Mouse (Mus musculus): Measurements from ENCODE around the gene Vps26c.
"Not testable (repeated sequence)": the region's sequence is repeated elsewhere in the genome, so short reads cannot be mapped to it uniquely, and the experiment has no call there.

Vps26c gene

DNA sequence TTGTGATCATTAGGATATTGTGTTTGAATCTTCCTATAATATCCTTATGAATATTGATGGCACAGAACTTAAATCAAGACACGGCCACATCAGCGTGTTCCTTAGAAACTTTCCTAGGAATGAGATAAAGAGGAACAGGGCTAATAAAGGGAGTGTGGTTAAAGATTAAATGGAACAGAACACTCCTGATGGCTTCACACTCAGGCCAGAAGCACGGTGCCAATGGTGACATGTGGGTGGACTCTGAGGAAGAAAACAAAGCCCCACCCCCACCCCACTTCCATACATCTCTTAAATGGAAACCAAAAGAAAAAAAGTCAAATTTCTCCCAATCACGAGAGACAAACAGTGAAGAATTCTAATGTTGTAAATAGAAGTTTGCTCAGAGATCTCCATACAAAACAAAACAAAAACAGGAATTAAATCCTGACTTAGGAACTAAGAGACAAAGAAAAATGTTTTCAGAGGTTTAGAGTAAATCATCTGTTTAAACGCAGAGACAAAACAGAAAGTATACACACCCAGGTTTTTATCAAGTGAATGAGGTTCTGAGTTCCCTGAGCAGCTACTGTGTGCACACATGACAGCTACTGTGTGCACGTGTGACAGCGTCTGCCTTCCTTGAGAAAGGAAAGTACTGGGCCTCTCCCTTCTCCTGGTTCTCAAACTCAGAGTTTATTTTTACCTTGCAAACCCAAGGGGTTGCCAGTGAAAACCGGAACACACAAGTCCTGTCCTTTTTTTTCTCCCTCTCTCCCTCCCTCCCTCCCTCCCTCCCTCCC, 19.3 kb upstream of the Vps26c start:
- DNase-seq: no peak

DNA sequence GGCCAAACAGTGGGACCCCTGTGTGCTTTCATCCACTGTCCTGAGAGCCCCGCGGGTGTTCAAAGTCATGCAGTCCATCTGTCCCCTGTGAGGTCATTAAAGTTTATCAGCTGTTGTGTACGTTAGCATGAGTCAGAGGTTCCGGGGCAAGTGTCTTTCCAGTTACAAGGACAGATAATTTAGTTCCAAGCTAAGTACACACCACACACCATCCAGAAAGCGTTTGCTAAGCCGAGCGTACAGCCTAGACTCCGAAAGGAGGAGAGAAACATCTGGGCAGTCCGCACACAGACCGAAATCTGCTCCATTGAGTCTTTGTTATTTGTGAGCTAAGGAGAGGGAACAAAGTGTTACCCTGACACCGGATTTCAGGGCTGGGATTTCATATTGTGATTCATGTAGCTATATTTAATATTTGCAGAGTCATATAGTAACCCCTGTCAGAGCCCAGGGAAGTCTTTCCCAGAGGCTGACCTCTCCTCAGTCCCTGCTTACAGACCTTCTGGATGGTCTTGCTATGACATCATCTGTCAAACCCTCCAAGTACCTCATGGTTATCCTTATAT, 18.0 kb upstream of the Vps26c start:
- no peak for DNase-seq

DNA sequence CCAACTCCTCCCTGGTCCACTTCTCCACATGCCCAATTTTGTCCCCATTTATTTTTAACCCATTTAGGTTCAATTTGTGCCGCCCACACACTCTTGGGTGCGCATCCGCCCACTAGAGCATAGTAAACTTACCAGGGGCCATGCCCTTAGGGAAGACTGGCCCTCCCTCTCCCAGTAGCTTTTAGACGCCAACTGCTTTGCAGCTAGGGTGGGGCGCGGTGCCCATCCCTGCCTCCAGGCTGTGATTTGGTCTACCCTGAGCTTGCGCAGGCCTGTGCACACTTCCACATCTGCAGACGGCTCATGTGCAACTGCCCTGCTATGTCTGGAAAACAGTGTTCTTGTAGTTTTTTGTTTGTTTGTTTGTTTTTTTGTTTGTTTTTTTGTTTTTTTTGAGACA, 16.3 kb upstream of the Vps26c start:
- no peak for DNase-seq

DNA sequence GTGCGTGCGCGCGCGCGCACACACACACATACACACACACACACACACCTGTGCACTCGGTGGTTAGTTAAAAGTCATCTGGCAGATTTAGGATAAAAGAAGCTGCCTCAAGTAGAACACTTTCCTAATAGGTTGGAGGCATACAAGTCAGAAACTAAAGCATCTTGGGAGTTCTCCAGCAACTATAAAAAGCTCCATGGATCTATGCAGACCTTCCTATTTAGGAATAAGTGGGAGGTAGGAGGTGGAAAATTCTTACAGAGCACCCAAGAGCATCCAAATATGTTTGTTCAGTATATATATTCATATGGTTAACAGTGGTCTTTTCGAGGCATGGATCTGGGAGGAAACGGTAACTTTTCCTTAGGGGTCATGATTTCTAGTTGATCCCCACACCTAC, 13.5 kb upstream of the Vps26c start:
- no peak for DNase-seq

DNA sequence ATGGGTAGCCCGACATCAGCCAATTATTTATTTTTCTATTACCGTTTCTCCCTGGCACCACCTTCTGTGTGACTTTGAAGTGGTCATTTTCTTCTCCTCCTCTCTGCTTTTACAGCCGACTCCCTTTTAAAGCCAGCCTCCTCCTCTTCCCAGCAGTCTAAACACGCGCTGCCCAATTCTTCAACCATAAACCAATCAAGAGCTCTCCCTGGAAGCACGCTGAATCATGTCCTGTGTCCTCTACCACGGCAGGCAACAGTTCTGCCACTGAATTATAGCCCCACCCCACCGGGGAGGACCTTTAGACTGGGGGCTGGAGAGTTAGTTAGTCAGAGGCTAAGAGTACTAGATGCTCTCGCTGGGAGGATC, 10.5 kb upstream of the Vps26c start:
- no peak for DNase-seq

DNA sequence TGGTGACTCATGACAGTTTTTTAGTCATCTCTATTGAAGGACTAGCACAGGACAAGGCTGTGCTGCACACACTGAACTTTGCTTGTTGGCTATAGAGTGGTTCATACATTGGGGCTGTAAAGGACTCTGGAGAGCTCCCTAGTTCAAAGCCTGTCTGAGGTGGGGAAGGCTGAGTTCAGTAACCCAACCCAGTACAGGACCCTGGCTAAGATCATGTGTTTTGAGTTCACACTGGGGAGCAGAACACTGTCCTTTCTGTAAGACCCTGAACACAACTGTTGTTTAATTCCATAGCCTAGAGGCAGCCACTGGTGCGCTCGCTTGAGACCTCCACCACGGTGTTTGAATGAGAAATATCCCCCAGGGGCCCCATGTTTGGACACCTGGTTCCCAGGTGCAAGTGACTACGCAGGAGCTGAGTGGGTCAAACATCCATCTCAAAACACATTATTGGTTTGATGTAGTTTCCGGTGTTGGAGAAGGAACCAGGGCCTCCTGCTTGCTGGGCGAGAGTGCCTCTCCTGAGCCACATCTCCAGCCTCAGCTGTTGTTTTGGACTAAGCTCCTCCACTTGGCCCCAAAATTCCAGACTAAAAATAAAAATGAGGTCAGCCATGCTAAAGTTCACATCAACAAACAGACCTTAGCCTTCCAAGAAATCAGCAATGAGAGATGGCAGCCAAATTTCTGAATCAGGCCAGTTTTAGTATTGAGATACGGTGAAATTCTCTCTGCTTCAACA, 10.0 kb upstream of the Vps26c start:
- DNase-seq: no peak

DNA sequence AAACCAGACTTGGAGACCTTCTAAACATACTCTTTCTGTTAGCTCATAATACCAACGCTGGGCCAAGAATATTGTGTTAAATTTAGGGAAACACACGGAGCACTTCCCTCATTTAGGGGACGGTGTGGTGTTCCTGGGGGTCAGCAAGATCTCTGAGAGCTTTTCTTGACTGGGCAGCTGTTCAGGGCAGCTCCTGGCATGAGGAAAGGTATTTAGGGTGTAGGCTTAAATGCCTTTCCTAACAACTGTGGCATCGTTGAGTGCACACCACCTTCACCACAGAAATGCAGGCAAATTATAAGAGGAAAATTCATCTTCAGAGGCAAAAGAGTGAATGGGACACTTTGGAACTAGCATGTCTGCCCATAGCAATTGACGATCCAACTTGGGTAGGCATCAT, 9.1 kb upstream of the Vps26c start:
- no peak for DNase-seq

DNA sequence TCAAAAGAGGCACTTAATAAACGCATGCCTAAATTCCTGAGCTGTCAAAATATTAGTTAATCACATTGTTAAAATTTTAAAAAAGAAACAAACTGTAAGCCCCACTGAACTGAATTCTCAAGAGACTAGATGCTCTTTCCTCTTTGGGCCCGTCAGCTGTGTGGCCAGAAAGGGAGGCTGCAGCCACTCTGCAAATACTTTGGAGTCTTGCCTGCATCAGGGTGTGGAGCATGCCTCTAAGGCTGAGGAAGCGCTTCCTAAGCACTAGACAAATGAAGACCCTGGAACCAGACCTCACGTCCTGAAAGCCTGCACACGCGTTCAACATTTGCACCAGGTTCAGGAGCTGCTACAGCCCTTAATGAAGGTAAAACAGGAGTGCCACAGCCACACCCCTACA, 7.0 kb upstream of the Vps26c start:
- DNase-seq: no peak

DNA sequence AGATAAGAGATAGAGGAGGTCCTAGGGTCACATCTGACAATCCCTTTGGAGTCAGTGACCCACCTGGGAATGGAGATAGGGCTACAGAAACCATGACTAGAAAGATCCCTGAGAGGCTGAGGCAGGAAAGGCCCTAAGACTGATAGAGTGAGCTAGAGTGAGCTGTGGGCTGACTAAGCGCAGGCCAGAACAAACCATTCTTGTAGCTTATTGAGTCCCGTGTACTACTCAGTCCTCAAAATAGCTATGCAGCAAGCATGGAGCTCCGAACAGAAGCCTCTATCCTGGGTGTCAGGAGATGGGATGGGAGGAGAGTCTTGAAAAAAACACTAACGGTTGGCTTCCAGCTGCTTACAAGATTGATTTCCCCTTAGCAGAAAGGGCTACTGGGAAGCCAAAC, 4.6 kb upstream of the Vps26c start:
- DNase-seq: no peak

DNA sequence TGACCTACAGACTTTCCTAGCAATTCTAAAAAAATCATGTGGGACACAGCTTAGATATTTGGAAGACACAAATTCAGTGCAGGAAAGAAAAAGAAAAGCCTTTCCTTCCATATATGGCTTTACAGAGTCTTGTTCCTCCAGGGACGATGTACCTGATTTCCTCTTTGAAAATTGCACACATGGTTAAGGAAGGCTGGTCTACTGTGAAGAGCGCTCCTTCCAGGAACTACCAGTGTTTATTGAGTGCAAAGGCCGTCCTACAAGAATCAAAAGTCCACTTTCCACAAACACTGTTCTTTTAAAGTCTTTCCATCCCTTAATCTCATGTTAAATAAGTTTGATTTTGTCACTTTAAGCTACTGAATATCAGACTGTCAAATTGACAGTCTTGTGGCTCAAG, 916 bp upstream of the Vps26c start:
- no peak for DNase-seq

DNA sequence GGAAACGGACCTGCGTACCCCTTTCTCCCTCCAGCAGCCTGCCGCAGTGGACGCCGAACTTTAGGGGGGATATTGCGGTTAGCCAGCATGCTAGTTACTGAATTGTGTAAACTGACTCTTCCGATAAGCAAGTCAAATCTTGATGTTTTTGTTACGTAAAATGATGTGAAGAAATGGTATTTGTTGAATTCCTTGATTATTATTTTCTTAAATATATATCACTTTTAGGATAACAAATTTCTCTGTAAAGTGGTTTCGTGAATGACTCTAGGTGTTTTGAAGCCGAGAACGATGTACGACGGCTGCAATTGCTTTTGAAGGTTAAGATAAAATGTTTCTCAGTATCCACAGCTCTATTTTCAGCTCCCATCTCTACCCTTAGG, 513 bp upstream of the Vps26c start:
- no peak for DNase-seq

DNA sequence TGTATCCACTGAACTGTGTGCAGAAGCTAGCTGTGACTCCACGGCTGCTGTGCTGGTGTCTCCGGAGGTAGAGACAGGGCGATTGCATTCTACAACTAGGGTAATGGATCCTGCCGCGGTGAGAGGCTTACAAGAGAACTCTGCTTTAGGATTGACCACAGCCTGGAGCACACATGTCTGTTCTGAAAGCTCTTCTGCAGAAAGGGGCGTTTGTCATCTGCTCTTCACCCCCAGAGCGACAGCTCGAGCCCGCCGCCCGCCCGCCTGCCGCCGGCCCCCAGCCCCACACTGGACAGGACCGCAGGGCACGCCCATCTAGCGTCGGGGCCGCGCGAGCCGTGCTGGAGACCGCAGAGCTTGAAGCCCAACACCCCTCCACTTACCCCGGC, 681 bp downstream of the Vps26c start:
- no peak for DNase-seq

DNA sequence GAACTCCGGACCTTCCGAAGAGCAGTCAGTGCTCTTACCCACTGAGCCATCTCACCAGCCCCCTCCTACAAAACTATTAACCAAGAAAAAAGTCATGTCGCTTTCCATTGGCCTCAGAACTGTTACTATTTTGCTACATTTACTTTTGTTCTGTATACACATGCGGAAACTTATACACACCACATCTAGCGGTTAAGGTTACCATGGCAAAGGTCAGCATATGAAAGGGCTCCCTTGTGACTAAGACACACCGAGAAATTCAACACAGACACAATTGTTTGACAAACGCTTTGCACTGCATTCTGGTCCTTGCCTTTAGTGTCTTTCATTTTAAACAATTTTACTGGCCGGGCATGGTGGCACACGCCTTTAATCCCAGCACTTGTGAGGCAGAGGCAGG, 1.9 kb downstream of the Vps26c start:
- no peak for DNase-seq

DNA sequence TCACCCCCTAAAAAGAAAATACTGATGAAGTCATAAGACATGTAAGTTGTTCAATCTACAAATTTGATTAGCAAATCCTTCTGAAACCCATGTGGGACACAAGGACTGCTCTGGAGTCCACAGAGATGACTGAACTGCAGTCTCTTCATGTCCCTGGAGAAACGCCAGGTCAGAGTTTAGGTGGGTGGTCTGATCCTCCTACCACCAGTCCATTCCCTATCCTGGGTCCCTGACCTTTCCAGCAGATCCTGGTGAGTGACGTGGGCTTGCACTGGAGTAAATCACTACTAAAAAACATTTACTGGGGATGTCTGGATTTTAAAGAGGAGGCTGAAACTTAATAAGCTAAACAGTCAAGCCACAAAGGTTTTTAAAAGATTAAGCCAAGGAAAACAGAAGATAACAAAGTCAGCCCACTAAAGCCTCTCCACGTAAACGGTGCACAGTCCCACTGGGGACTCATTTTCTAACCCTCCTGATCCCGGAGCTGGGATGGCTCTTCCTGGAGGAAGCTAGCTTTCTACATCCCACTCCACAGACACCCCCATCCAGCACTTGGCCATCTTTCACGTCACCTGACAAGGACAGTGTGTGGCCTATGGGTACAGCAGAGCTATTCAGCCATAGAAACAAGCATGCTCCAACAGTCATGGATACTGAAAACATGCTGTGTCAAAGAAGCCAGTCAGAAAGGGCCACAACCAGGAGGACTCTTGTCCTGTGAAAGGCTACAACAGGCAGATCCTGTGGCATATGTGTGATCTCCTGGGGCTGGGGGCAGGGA, 2.8 kb downstream of the Vps26c start:
- no peak for DNase-seq

DNA sequence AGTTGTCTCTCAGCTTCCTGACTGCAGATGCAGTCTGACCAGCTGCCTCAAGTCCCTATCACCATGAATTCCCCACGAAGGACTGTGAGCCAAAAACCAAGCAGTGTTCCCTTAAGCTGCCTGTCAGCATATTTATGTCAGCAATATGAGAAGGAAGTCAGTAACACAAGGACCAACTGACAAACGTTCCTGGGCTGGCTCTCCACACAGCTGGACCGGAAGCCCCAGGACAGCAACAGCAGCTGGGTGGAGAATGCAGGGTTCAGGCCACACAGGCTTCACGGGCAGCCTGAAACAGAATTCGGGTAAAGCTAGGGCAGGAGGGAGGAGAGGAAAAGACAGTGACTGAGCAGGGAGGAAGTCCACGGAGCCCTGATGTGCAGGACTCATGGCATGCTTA, 7.6 kb downstream of the Vps26c start:
- no peak for DNase-seq

DNA sequence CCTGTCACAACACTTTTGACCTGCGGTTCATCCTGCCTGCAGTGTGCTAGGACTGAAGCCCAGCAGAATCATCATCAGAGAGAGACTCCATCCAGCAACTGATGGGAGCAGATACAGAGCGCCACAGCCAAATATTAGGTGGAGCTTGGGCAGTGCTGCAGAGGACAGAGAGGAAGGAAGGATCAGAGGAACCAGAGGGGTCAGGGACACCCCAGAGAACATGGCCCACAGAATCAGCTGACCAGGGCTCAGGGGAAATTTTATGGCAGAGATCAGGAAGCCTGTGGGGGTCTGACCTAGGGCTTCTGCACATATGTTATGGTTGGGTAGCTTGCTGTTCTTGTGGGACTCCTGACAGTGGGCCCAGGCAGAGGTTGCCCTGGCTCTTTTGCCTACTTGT, 9.0 kb downstream of the Vps26c start:
- DNase-seq: no peak

DNA sequence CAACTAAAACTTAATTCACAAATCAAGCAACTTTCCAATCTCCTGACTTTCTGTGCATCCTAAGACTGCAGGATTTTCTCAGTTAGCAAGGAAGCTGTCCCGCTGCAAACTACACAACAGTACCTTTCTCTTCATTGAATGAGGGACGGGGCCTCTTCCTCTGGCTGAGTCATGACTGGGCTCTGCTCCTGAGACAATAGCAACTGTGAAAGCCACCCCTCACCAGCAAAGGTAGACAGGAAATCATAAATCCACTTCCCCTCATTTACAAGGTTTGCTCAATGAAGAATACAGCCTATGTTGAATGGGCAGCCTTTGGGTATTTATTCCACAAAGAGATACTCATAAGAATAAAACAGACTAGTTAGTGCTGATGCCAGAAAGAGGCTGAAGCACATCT, 16.6 kb downstream of the Vps26c start:
- DNase-seq: no peak

DNA sequence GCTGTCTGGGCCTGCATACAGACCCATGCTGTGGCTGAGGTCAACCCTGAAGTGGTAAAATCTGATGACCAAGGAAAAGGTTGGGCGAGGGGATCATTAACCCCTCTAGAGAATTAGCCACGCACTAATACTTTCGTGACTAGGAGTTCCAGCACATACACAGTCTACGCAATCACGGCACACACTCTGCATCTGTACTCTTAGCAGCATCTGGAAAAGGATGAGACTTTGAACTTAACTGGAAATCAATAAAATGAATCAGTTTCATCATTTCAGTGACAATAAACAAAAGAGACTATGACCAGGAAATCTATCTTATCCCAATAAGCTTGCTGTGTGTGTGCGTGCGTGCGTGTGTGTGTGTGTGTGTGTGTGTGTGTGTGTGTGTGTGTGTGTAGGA, 17.9 kb downstream of the Vps26c start:
- no peak for DNase-seq

DNA sequence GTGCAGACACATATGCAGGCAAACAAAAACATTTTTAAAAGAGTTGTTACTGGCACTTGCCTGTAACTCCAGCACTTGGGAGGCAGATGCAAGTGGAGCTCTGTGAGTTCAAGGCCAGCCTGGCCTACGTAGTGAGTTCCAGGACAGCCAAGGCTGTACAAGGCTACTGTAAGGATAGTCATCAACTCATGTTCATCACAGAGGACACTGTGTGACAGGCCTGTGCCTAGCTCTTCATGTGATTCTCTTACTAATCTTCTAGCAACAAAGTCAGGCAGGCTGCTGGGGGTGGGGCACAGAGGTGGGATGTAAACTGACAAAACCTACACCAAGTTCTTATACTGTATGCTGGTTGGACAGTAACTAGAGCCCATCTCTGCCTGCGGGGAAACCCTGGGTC, 19.6 kb downstream of the Vps26c start:
- no peak for DNase-seq

DNA sequence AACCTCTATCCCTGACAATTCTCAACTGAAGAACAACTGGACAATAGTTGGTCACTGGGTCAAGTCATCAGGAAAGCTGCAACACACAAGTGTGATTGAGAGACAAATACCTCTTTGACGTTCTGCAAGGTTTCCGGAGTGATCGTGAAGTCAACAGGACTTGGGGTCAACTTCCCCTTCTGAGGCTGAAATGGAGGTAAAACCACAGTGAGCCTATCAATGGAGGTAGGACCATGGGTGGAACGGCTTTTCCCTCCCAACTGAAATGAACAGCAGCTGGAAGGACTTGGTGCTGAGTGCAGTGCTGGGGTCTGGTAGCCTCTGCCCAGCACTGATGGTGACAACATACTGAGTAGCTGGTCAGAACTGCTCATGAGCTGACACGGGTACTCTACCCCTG, 22.4 kb downstream of the Vps26c start:
- DNase-seq: no peak

DNA sequence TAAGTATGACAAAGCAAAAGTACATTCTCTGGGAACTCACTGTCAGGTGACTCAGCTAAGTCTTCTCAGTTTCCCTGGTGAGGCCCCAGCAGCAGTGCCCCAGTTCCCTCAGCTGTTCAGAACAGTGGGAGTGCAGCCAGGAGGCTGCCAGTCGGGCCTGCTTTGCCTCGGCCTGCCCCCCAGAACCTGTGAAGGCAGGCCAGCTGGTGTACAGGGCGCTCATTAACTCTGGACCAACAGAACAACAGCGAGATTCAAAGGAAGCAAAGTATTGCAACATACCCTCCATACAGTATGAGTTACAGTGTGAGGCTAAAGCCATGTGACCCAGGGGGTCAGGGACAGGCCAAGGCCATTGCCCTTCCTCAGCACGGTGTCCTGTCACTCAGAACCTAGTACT, 28.7 kb downstream of the Vps26c start:
- DNase-seq: peak; percentile 80

DNA sequence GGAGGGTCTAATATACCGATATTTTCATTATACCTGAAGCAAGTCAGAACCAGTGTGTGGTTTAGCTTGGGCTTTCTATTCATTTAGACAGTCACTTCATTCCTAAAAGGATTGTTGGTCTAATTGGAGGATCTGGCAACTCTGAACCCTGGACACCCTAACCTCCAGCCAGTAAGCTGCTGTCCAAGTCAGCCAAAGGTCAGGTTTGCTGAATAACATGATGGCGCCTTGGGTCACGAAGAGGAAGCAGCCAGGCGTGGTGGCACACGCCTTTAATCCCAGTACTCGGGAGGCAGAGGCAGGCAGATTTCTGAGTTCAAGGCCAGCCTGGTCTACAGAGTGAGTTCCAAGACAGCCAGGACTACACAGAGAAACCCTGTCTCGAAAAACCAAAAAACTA, 29.5 kb downstream of the Vps26c start:
- not testable (repeated sequence) for DNase-seq

DNA sequence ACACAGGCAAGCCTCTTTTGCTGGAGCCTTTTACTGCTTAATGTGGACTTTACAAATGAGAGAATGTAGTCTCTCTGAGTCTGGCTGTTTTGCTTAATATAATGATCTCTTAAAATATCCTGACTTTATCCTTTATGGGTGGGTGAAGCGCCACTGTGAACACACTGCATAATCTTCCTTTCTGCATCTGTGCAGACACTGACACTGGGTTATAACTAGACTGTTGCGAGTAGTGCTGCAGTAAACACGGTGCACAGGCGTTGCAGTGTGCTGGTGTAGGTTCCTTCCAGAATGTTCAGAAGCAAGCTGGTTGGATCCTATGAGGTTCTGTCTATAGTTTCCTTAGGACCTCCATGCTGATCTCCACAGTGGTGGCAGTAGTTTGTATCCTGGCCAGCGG, 37.3 kb downstream of the Vps26c start:
- peak; percentile 57 for DNase-seq

DNA sequence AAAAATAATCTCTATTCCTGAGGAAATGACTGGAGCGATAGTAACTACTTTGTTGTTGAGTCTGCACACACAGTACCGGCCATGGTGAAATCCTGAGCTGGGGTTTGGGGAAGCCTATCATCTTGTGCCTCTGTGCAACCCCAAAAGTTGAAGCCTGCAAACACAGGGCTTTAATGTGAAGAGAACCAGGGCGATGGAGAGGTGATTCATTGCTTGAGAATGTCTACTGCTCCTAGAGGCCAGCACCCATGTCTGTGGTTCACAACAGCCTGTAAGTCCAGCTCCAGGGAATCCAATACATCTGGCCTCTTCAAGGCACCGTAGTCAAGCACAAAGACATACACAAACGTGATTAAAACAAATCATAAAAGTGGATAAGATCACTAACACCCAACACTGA, 39.3 kb downstream of the Vps26c start:
- no peak for DNase-seq

All from right cerebral cortex, adult 18-20 months (tissue).